Mouse (Mus musculus) liver, embryonic 11.5 days (tissue): ENCODE results near the gene Cops7b. TPM values are rescaled to one million over a fixed set of nuclear protein-coding genes. Genes with fewer than 3 reads are reported as not detected.

Experiments
- ATAC-seq: fragments of 200-750 bp; cut with Nextera tagmentation; replicated peaks from 2 replicates; pipeline ENCODE4 v1.8.0; 2017; ENCODE audit warnings: moderate number of reproducible peaks, mild to moderate bottlenecking, moderate TSS enrichment, moderate library complexity; ENCODE audit not compliant: low FRiP score
- DNase-seq: peaks from one replicate; pipeline ENCODE4 v3.0.0-alpha.2; 2017; ENCODE audit warnings: low spot score
- H3K27ac ChIP-seq: fragments of 300-500 bp; sonication (generic); 2 replicates; pipeline ENCODE4 v1.5.1; 2014; ENCODE audit warnings: mild to moderate bottlenecking, low read depth, low read length, control low read depth
- H3K27me3 ChIP-seq: fragments of 300-500 bp; sonication (generic); replicated peaks from 2 replicates; pipeline ENCODE4 v1.6.1; 2014; ENCODE audit warnings: low read length, mixed read lengths; ENCODE audit not compliant: control insufficient read depth, insufficient read depth
- H3K36me3 ChIP-seq: fragments of 300-500 bp; sonication (generic); 2 replicates; pipeline ENCODE4 v1.6.1; 2014; ENCODE audit warnings: mild to moderate bottlenecking, low read length, moderate library complexity, mixed read lengths; ENCODE audit not compliant: control insufficient read depth, insufficient read depth
- H3K4me1 ChIP-seq: fragments of 300-500 bp; sonication (generic); replicated peaks from 2 replicates; pipeline ENCODE4 v1.6.1; 2014; ENCODE audit warnings: low read length, mixed read lengths; ENCODE audit not compliant: control insufficient read depth, insufficient read depth
- H3K4me2 ChIP-seq: fragments of 300-500 bp; sonication (generic); 2 replicates; pipeline ENCODE4 v1.6.1; 2014; ENCODE audit warnings: mild to moderate bottlenecking, control low read depth, moderate library complexity
- H3K4me3 ChIP-seq: fragments of 300-500 bp; sonication (generic); 2 replicates; pipeline ENCODE4 v1.5.1; 2014; ENCODE audit warnings: low read depth, low read length, control low read depth
- H3K9ac ChIP-seq: fragments of 300-500 bp; sonication (generic); 2 replicates; pipeline ENCODE4 v1.6.1; 2014; ENCODE audit warnings: low read depth, low read length, control low read depth
- H3K9me3 ChIP-seq: fragments of 300-500 bp; sonication (generic); 2 replicates; pipeline ENCODE4 v1.6.1; 2016; ENCODE audit warnings: low read length, inconsistent platforms, mixed read lengths; ENCODE audit not compliant: control insufficient read depth
- whole genome bisulfite sequencing: fragments of 180-500 bp; shearing (Covaris S2); extraction: QIAGEN DNeasy Blood & Tissue Kit; methylation state at CpG from one replicate; pipeline ENCODE4 v1.1.7; 2014; 5-methylcytosine and 5-hydroxymethylcytosine counted together
- polyA plus RNA-seq: library from polyadenylated mRNA; unstranded; fragments of >200 nt; fragmentation: Nextera tagmentation; extraction: Ambion mirVana; gene quantifications from 2 replicates; pipeline ENCODE4 v1.2.1, GENCODE M21; 2014

Gene Cops7b
- polyA plus RNA-seq, 1 experiment from 2014 or later, result 30.8 TPM

GRCm38 (mm10) chr1:86555665-86556064 lies 27.0 kb upstream of the Cops7b start:
- Histone ChIP-seq H3K27ac (no peak overlapping the region), H3K36me3 (no peaks in the 10 kb centered on the region), H3K4me2 (no peak overlapping the region), H3K9ac (no peak overlapping the region), H3K4me3 (no peak overlapping the region), H3K9me3 (no peaks in the 10 kb centered on the region), H3K27me3 (no peaks in the 10 kb centered on the region), H3K4me1 (peaks cover 13% of the 10 kb centered on the region)
- WGBS, result 82% methylated on average over 3 of the region's 3 CpGs
- ATAC-seq (no peak), DNase-seq (no peak)

GRCm38 (mm10) chr1:86557872-86558271 lies 24.8 kb upstream of the Cops7b start:
- DNase-seq (no peak), ATAC-seq (peak; percentile 36; the same call in 1 of the 2 replicates)
- peaks cover 9% of the 10 kb centered on the region for H3K4me1 ChIP-seq
- H3K4me2 ChIP-seq, result no peak overlapping the region
- 41% methylated on average over 7 of the region's 7 CpGs for WGBS
- H3K27me3 ChIP-seq, result no peaks in the 10 kb centered on the region
- H3K27ac ChIP-seq, result no peak overlapping the region; the same call in 1 of the 2 replicates
- peaks cover 3% of the 10 kb centered on the region; the same call in 1 of the 2 replicates for H3K36me3 ChIP-seq
- H3K9me3 ChIP-seq, result no peaks in the 10 kb centered on the region
- H3K4me3 ChIP-seq, result no peak overlapping the region
- no peak overlapping the region for H3K9ac ChIP-seq

- no peak overlapping the region for H3K4me2 ChIP-seq
- H3K27me3 ChIP-seq, result no peaks in the 10 kb centered on the region
- H3K9ac ChIP-seq, result no peak overlapping the region
- no peak overlapping the region for H3K27ac ChIP-seq
- H3K4me1 ChIP-seq, result peaks cover 9% of the 10 kb centered on the region
- H3K9me3 ChIP-seq, result no peaks in the 10 kb centered on the region
- H3K36me3 ChIP-seq, result peaks cover 3% of the 10 kb centered on the region; the same call in 1 of the 2 replicates
- ATAC-seq (no peak), DNase-seq (no peak)
- 73% methylated on average over 3 of the region's 3 CpGs for WGBS
- no peak overlapping the region for H3K4me3 ChIP-seq
Observed at GRCm38 (mm10) chr1:86559232-86559631, 23.5 kb upstream of the Cops7b start.

GRCm38 (mm10) chr1:86562663-86563062 lies 20.0 kb upstream of the Cops7b start:
- Histone ChIP-seq H3K9me3 (no peaks in the 10 kb centered on the region), H3K4me2 (no peak overlapping the region), H3K4me3 (no peak overlapping the region), H3K4me1 (peaks cover 8% of the 10 kb centered on the region), H3K36me3 (peaks cover 3% of the 10 kb centered on the region; the same call in 1 of the 2 replicates), H3K27me3 (no peaks in the 10 kb centered on the region), H3K9ac (no peak overlapping the region), H3K27ac (no peak overlapping the region)
- 61% methylated on average over 2 of the region's 2 CpGs for WGBS
- no peak for ATAC-seq
- no peak for DNase-seq

GRCm38 (mm10) chr1:86568409-86568808 lies 14.3 kb upstream of the Cops7b start:
- DNase-seq (no peak), ATAC-seq (no peak)
- Histone ChIP-seq H3K4me2 (no peak overlapping the region), H3K4me3 (no peak overlapping the region), H3K27me3 (no peaks in the 10 kb centered on the region), H3K4me1 (no peaks in the 10 kb centered on the region), H3K27ac (no peak overlapping the region), H3K36me3 (no peaks in the 10 kb centered on the region), H3K9me3 (no peaks in the 10 kb centered on the region), H3K9ac (no peak overlapping the region)
- 71% methylated on average over 2 of the region's 2 CpGs for WGBS

- Histone ChIP-seq H3K4me1 (no peaks in the 10 kb centered on the region), H3K27me3 (no peaks in the 10 kb centered on the region), H3K4me2 (no peak overlapping the region), H3K4me3 (no peak overlapping the region), H3K27ac (no peak overlapping the region), H3K9me3 (no peaks in the 10 kb centered on the region), H3K9ac (no peak overlapping the region), H3K36me3 (no peaks in the 10 kb centered on the region)
- DNase-seq (no peak), ATAC-seq (no peak)
- WGBS, result 93% methylated on average over 2 of the region's 2 CpGs
Observed at GRCm38 (mm10) chr1:86569292-86569860, 13.3 kb upstream of the Cops7b start.

- H3K9ac ChIP-seq, result no peak overlapping the region
- H3K27me3 ChIP-seq, result no peaks in the 10 kb centered on the region
- no peak overlapping the region for H3K4me2 ChIP-seq
- H3K27ac ChIP-seq, result no peak overlapping the region
- no peak for DNase-seq
- H3K9me3 ChIP-seq, result no peaks in the 10 kb centered on the region
- no peak overlapping the region for H3K4me3 ChIP-seq
- ATAC-seq, result no peak
- 83% methylated on average over 2 of the region's 2 CpGs for WGBS
- H3K4me1 ChIP-seq, result no peaks in the 10 kb centered on the region
- no peaks in the 10 kb centered on the region for H3K36me3 ChIP-seq
Observed at GRCm38 (mm10) chr1:86571381-86571780, 11.3 kb upstream of the Cops7b start.

GRCm38 (mm10) chr1:86571941-86572340 lies 10.8 kb upstream of the Cops7b start:
- Histone ChIP-seq H3K4me2 (no peak overlapping the region), H3K36me3 (no peaks in the 10 kb centered on the region), H3K27ac (no peak overlapping the region), H3K4me1 (no peaks in the 10 kb centered on the region), H3K9ac (no peak overlapping the region), H3K4me3 (no peak overlapping the region), H3K9me3 (no peaks in the 10 kb centered on the region), H3K27me3 (no peaks in the 10 kb centered on the region)
- DNase-seq (no peak), ATAC-seq (no peak)
- WGBS, result 79% methylated on average over 4 of the region's 4 CpGs

- Histone ChIP-seq H3K36me3 (no peaks in the 10 kb centered on the region), H3K27me3 (no peaks in the 10 kb centered on the region), H3K9me3 (no peaks in the 10 kb centered on the region), H3K9ac (no peak overlapping the region), H3K4me1 (peaks cover 11% of the 10 kb centered on the region), H3K4me2 (no peak overlapping the region), H3K27ac (no peak overlapping the region), H3K4me3 (no peak overlapping the region)
- DNase-seq (no peak), ATAC-seq (no peak)
- whole genome bisulfite sequencing, result 75% methylated on average over 6 of the region's 6 CpGs
Observed at GRCm38 (mm10) chr1:86580426-86580825, 2.3 kb upstream of the Cops7b start.
